Mouse (Mus musculus) limb, embryonic 11.5 days (tissue): Measurements from ENCODE around the gene Lsm2. TPM values are rescaled to one million over a fixed set of nuclear protein-coding genes. Genes with fewer than 3 reads are reported as not detected.
"Not testable (repeated sequence)": the region's sequence is repeated elsewhere in the genome, so short reads cannot be mapped to it uniquely, and the experiment has no call there.

Experiments
- ATAC-seq: fragments of 200-750 bp; cut with Nextera tagmentation; 2 replicates; pipeline ENCODE4 v1.8.0; 2017; ENCODE audit warnings: low read depth; ENCODE audit not compliant: insufficient number of reproducible peaks, low FRiP score, low TSS enrichment
- DNase-seq: peaks from one replicate; pipeline ENCODE4 v3.0.0-alpha.2; 2015; ENCODE audit warnings: low spot score
- H3K27ac ChIP-seq: fragments of 300-500 bp; sonication (generic); replicated peaks from 2 replicates; pipeline ENCODE4 v1.5.1; 2014; ENCODE audit warnings: low read depth, mild to moderate bottlenecking, low read length
- H3K27me3 ChIP-seq: fragments of 300-500 bp; sonication (generic); 2 replicates; pipeline ENCODE4 v1.6.1; 2014; ENCODE audit warnings: mild to moderate bottlenecking, low read length, mixed read lengths; ENCODE audit not compliant: control insufficient read depth, insufficient read depth
- H3K36me3 ChIP-seq: fragments of 300-500 bp; sonication (generic); 2 replicates; pipeline ENCODE4 v1.6.1; 2014; ENCODE audit warnings: mild to moderate bottlenecking, low read length, moderate library complexity, mixed read lengths; ENCODE audit not compliant: control insufficient read depth, insufficient read depth
- H3K4me1 ChIP-seq: fragments of 300-500 bp; sonication (generic); 2 replicates; pipeline ENCODE4 v1.6.1; 2014; ENCODE audit warnings: low read length, mixed read lengths; ENCODE audit not compliant: control insufficient read depth, insufficient read depth
- H3K4me2 ChIP-seq: fragments of 300-500 bp; sonication (generic); 2 replicates; pipeline ENCODE4 v1.6.1; 2014; ENCODE audit warnings: low read depth, mild to moderate bottlenecking, moderate library complexity; ENCODE audit not compliant: severe bottlenecking
- H3K4me3 ChIP-seq: fragments of 300-500 bp; sonication (generic); 2 replicates; pipeline ENCODE4 v1.5.1; 2014; ENCODE audit warnings: low read depth, low read length
- H3K9ac ChIP-seq: fragments of 300-500 bp; sonication (generic); 2 replicates; pipeline ENCODE4 v1.6.1; 2014; ENCODE audit warnings: mild to moderate bottlenecking, low read length
- H3K9me3 ChIP-seq: fragments of 300-500 bp; sonication (generic); 2 replicates; pipeline ENCODE4 v1.6.1; 2016; ENCODE audit warnings: low read length; ENCODE audit not compliant: control insufficient read depth
- WGBS: fragments of 180-500 bp; shearing (Covaris S2); extraction: QIAGEN DNeasy Blood & Tissue Kit; methylation state at CpG from one replicate; pipeline ENCODE4 v1.1.7; 2014; 5-methylcytosine and 5-hydroxymethylcytosine counted together
- polyA plus RNA-seq: library from polyadenylated mRNA; unstranded; fragments of >200 nt; fragmentation: Nextera tagmentation; extraction: Ambion mirVana; gene quantifications from 2 replicates; pipeline ENCODE4 v1.2.1, GENCODE M21; 2014

Lsm2 gene
- polyA plus RNA-seq, 1 experiment from 2014 or later: 266 TPM

GRCm38 (mm10) chr17:34946486-34947140, 35.0 kb upstream of the Lsm2 start:
- Histone ChIP-seq H3K4me2 (no peak overlapping the region), H3K9me3 (no peaks in the 10 kb centered on the region), H3K27me3 (no peaks in the 10 kb centered on the region), H3K9ac (no peak overlapping the region), H3K27ac (no peak overlapping the region), H3K36me3 (peaks cover 14% of the 10 kb centered on the region; the same call in 1 of the 2 replicates), H3K4me1 (0 out of 2 replicates have a peak, but pooled peaks cover 2% of the 10 kb centered on the region), H3K4me3 (no peak overlapping the region)
- no peak for ATAC-seq
- 92% methylated on average over 5 of the region's 5 CpGs for WGBS
- no peak for DNase-seq

GRCm38 (mm10) chr17:34947606-34948005, 34.1 kb upstream of the Lsm2 start:
- no peaks in the 10 kb centered on the region for H3K9me3 ChIP-seq
- no peaks in the 10 kb centered on the region for H3K4me1 ChIP-seq
- peaks cover 14% of the 10 kb centered on the region; the same call in 1 of the 2 replicates for H3K36me3 ChIP-seq
- ATAC-seq (no peak), DNase-seq (peak; percentile 51)
- H3K9ac ChIP-seq: no peak overlapping the region
- H3K4me2 ChIP-seq: no peak overlapping the region
- H3K4me3 ChIP-seq: no peak overlapping the region
- no peaks in the 10 kb centered on the region for H3K27me3 ChIP-seq
- WGBS: 32% methylated on average over 8 of the region's 8 CpGs
- no peak overlapping the region for H3K27ac ChIP-seq

GRCm38 (mm10) chr17:34948721-34949552, 32.7 kb upstream of the Lsm2 start:
- not testable (repeated sequence) for H3K9me3 ChIP-seq, H3K9ac ChIP-seq, H3K27ac ChIP-seq, H3K4me2 ChIP-seq, H3K27me3 ChIP-seq, H3K4me1 ChIP-seq, ATAC-seq
- DNase-seq: peak; percentile 28
- H3K4me3 ChIP-seq: peak overlapping the region; percentile 10; the same call in 1 of the 2 replicates
- H3K36me3 ChIP-seq: peaks cover 14% of the 10 kb centered on the region; the same call in 1 of the 2 replicates
- WGBS: 65% methylated on average over 9 of the region's 9 CpGs

- Histone ChIP-seq H3K4me2 (peak overlapping the region; percentile 10; the same call in 1 of the 2 replicates), H3K9ac (no peak overlapping the region), H3K4me3 (0 out of 2 replicates have a peak overlapping the region, but pooled peaks have one; percentile 88), H3K36me3 (peaks cover 14% of the 10 kb centered on the region; the same call in 1 of the 2 replicates), H3K27me3 (no peaks in the 10 kb centered on the region), H3K9me3 (no peaks in the 10 kb centered on the region), H3K4me1 (no peaks in the 10 kb centered on the region), H3K27ac (no peak overlapping the region)
- WGBS: 32% methylated on average over 4 of the region's 4 CpGs
- DNase-seq (peak; percentile 57), ATAC-seq (no peak)
These were observed 32.1 kb upstream of the Lsm2 start for GRCm38 (mm10) chr17:34949553-34949969.

- Histone ChIP-seq H3K4me3 (peak overlapping the region; percentile 88), H3K27me3 (no peaks in the 10 kb centered on the region; the same call in 1 of the 2 replicates), H3K27ac (peak overlapping the region; percentile 87), H3K9ac (peak overlapping the region; percentile 98), H3K4me2 (peak overlapping the region; percentile 87), H3K36me3 (peaks cover 14% of the 10 kb centered on the region; the same call in 1 of the 2 replicates), H3K9me3 (no peaks in the 10 kb centered on the region), H3K4me1 (no peaks in the 10 kb centered on the region)
- DNase-seq (peak; percentile 27), ATAC-seq (no peak)
- WGBS: 19% methylated on average over 10 of the region's 10 CpGs
These were observed 30.9 kb upstream of the Lsm2 start for GRCm38 (mm10) chr17:34950514-34951455.

- no peak; the same call in 1 of the 2 replicates for ATAC-seq
- WGBS: 0% methylated on average over 29 of the region's 29 CpGs
These were observed 29.9 kb upstream of the Lsm2 start for GRCm38 (mm10) chr17:34951636-34952377.

GRCm38 (mm10) chr17:34952378-34953040, 29.2 kb upstream of the Lsm2 start:
- peak overlapping the region; percentile 87 for H3K27ac ChIP-seq
- H3K4me1 ChIP-seq: no peaks in the 10 kb centered on the region
- no peaks in the 10 kb centered on the region for H3K9me3 ChIP-seq
- DNase-seq (peak; percentile 92), ATAC-seq (peak; percentile 80)
- peaks cover 5% of the 10 kb centered on the region; the same call in 1 of the 2 replicates for H3K27me3 ChIP-seq
- peak overlapping the region; percentile 98 for H3K9ac ChIP-seq
- H3K4me3 ChIP-seq: peak overlapping the region; percentile 88
- peak overlapping the region; percentile 87 for H3K4me2 ChIP-seq
- peaks cover 14% of the 10 kb centered on the region; the same call in 1 of the 2 replicates for H3K36me3 ChIP-seq
- under 1% methylated on average over 23 of the region's 23 CpGs for WGBS

More at GRCm38 (mm10) chr17:34951636-34952377, 29.9 kb upstream of the Lsm2 start:
- Histone ChIP-seq H3K4me2 (peak overlapping the region; percentile 87), H3K9ac (peak overlapping the region; percentile 98), H3K27ac (peak overlapping the region; percentile 87), H3K27me3 (peaks cover 3% of the 10 kb centered on the region; the same call in 1 of the 2 replicates), H3K4me3 (peak overlapping the region; percentile 88), H3K4me1 (no peaks in the 10 kb centered on the region), H3K36me3 (peaks cover 14% of the 10 kb centered on the region; the same call in 1 of the 2 replicates), H3K9me3 (no peaks in the 10 kb centered on the region)
- no peak for DNase-seq
